Mouse (Mus musculus) cortical plate, adult 2 months (tissue): ENCODE results near the gene Tspan15. TPM values are rescaled to one million over a fixed set of nuclear protein-coding genes. Genes with fewer than 3 reads are reported as not detected.
A peak's percentile ranks its signal among the peaks of the same experiment; 100 is the strongest.

ENCODE experiments used
- H3K27ac ChIP-seq: fragments of 200-500 bp; 2 replicates; pipeline ENCODE4 v1.5.1; 2012; ENCODE audit warnings: low read length, control low read depth, inconsistent platforms; ENCODE audit not compliant: insufficient read depth
- H3K4me1 ChIP-seq: fragments of 200-500 bp; 2 replicates; pipeline ENCODE4 v1.6.1; 2011; ENCODE audit warnings: low read length; ENCODE audit not compliant: control insufficient read depth, insufficient read depth
- H3K4me3 ChIP-seq: fragments of 200-500 bp; 2 replicates; pipeline ENCODE4 v1.5.1; 2011; ENCODE audit warnings: mild to moderate bottlenecking, low read length, control low read depth; ENCODE audit not compliant: insufficient read depth
- CTCF ChIP-seq: fragments of 200-500 bp; IDR thresholded peaks from 2 replicates; pipeline ENCODE4 v1.5.1; 2011; ENCODE audit warnings: mild to moderate bottlenecking, control low read depth, low read length; ENCODE audit not compliant: insufficient read depth; ENCODE audit errors: extremely low read depth
- POLR2A ChIP-seq: fragments of 200-500 bp; IDR thresholded peaks from 2 replicates; pipeline ENCODE4 v1.6.1; 2011; ENCODE audit warnings: mild to moderate bottlenecking, low read length, control low read depth; ENCODE audit not compliant: insufficient read depth; ENCODE audit errors: extremely low read depth
- polyA plus RNA-seq: library from polyadenylated mRNA; depleted of rRNA; stranded (reverse); fragments of >200 nt; gene quantifications from 2 replicates; pipeline ENCODE4 v1.2.3, GENCODE M21; 2012

Tspan15 gene
- polyA plus RNA-seq, 1 experiment = 26.9 TPM

GRCm38 (mm10) chr10:62252496-62253235 is 21.6 kb upstream of the Tspan15 start:
- H3K4me1 ChIP-seq = no peaks in the 10 kb centered on the region
- H3K4me3 ChIP-seq = no peak overlapping the region
- no peak for TF ChIP-seq POLR2A
- no peak for TF ChIP-seq CTCF
- no peak overlapping the region for H3K27ac ChIP-seq

- H3K27ac ChIP-seq = no peak within 1 kb of the TSS
- no peaks in the 10 kb centered on the region for H3K4me1 ChIP-seq
- no peak within 1 kb of the TSS for H3K4me3 ChIP-seq
- TF ChIP-seq POLR2A = no peak
- no peak for TF ChIP-seq CTCF
These were observed 21.0 kb upstream of the Tspan15 start, which contains the start of gene Tacr2 for GRCm38 (mm10) chr10:62252000-62252488. Gene Tacr2 (plus strand): TSS chr10:62252438.

GRCm38 (mm10) chr10:62247815-62248214 is 16.8 kb upstream of the Tspan15 start:
- Histone ChIP-seq H3K27ac (no peak overlapping the region), H3K4me1 (no peaks in the 10 kb centered on the region), H3K4me3 (no peak overlapping the region)
- no peak for TF ChIP-seq CTCF
- TF ChIP-seq POLR2A = no peak

- Histone ChIP-seq H3K4me1 (no peaks in the 10 kb centered on the region), H3K4me3 (no peak overlapping the region), H3K27ac (no peak overlapping the region)
- TF ChIP-seq POLR2A (no peak), CTCF (no peak)
These were observed 16.1 kb upstream of the Tspan15 start for GRCm38 (mm10) chr10:62247156-62247555.

- Histone ChIP-seq H3K27ac (no peak overlapping the region), H3K4me1 (no peaks in the 10 kb centered on the region), H3K4me3 (no peak overlapping the region)
- TF ChIP-seq POLR2A = no peak
- no peak for TF ChIP-seq CTCF
These were observed 13.0 kb upstream of the Tspan15 start for GRCm38 (mm10) chr10:62244067-62244466.

- Histone ChIP-seq H3K27ac (no peak overlapping the region), H3K4me3 (no peak overlapping the region), H3K4me1 (no peaks in the 10 kb centered on the region)
- TF ChIP-seq CTCF (peak; percentile 70), POLR2A (no peak)
These were observed 11.8 kb upstream of the Tspan15 start for GRCm38 (mm10) chr10:62242896-62243295.

GRCm38 (mm10) chr10:62242358-62242757 is 11.3 kb upstream of the Tspan15 start:
- no peak overlapping the region for H3K27ac ChIP-seq
- no peak overlapping the region for H3K4me3 ChIP-seq
- no peak for TF ChIP-seq POLR2A
- no peak for TF ChIP-seq CTCF
- no peaks in the 10 kb centered on the region for H3K4me1 ChIP-seq

GRCm38 (mm10) chr10:62239270-62239669 is 8.2 kb upstream of the Tspan15 start:
- TF ChIP-seq POLR2A (no peak), CTCF (no peak)
- Histone ChIP-seq H3K27ac (no peak overlapping the region), H3K4me1 (no peaks in the 10 kb centered on the region), H3K4me3 (no peak overlapping the region)

- H3K27ac ChIP-seq = no peak overlapping the region
- no peak for TF ChIP-seq POLR2A
- no peak for TF ChIP-seq CTCF
These were observed 7.6 kb upstream of the Tspan15 start for GRCm38 (mm10) chr10:62238688-62239087.

GRCm38 (mm10) chr10:62237205-62237604 is 6.2 kb upstream of the Tspan15 start:
- H3K4me3 ChIP-seq = no peak overlapping the region
- H3K4me1 ChIP-seq = no peaks in the 10 kb centered on the region
- TF ChIP-seq CTCF (no peak), POLR2A (no peak)

More at GRCm38 (mm10) chr10:62238688-62239087, 7.6 kb upstream of the Tspan15 start:
- no peak overlapping the region for H3K4me3 ChIP-seq
- H3K4me1 ChIP-seq = no peaks in the 10 kb centered on the region

DNA sequence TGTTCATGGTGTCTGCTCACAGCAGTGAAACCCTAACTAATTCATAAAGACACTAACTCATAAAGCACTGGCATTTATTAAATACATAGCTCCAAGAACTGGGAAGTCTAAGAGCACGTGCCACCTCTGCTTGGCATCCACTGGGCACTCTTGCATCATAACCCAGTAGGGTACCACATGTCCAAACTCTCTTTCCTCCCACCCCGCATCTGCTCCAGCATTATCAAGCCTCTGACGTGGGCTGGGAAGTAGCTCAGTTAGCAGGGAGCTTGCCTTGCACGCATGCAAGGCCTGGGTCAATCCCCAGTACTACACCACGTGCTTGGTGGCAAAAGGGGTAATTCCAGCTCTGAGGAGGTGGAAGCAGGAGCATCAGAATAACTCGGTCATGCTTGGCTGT is 5.1 kb upstream of the Tspan15 start:
- no peak for TF ChIP-seq POLR2A
- TF ChIP-seq CTCF = no peak
- H3K27ac ChIP-seq = no peak overlapping the region

More at GRCm38 (mm10) chr10:62237205-62237604, 6.2 kb upstream of the Tspan15 start:
- H3K27ac ChIP-seq = no peak overlapping the region

More for the DNA sequence above, 5.1 kb upstream of the Tspan15 start:
- no peaks in the 10 kb centered on the region for H3K4me1 ChIP-seq
- no peak overlapping the region for H3K4me3 ChIP-seq
